Mouse (Mus musculus) intestine, embryonic 14.5 days (tissue): Measurements from ENCODE around the gene Miip. TPM values are rescaled to one million over a fixed set of nuclear protein-coding genes. Genes with fewer than 3 reads are reported as not detected.

Experiments used
- ATAC-seq: fragments of 200-750 bp; cut with Nextera tagmentation; replicated peaks from 2 replicates; pipeline ENCODE4 v1.8.0; 2017; ENCODE audit warnings: low read depth, moderate number of reproducible peaks, moderate TSS enrichment, moderate library complexity; ENCODE audit not compliant: low FRiP score, low TSS enrichment
- DNase-seq: peaks from one replicate; pipeline ENCODE4 v3.0.0-alpha.2; 2018; ENCODE audit warnings: low spot score
- H3K27ac ChIP-seq: fragments of 300-500 bp; sonication (generic); 2 replicates; pipeline ENCODE4 v1.5.1; 2014; ENCODE audit warnings: low read depth, mild to moderate bottlenecking, control low read depth
- H3K27me3 ChIP-seq: fragments of 300-500 bp; sonication (generic); replicated peaks from 2 replicates; pipeline ENCODE4 v1.6.1; 2014; ENCODE audit warnings: low read length, control low read depth; ENCODE audit not compliant: control insufficient read depth, insufficient read depth
- H3K36me3 ChIP-seq: fragments of 300-500 bp; sonication (generic); 2 replicates; pipeline ENCODE4 v1.6.1; 2014; ENCODE audit warnings: low read length, control low read depth; ENCODE audit not compliant: control insufficient read depth, insufficient read depth
- H3K4me1 ChIP-seq: fragments of 300-500 bp; sonication (generic); replicated peaks from 2 replicates; pipeline ENCODE4 v1.6.1; 2014; ENCODE audit warnings: low read length, control low read depth, mixed read lengths; ENCODE audit not compliant: control insufficient read depth, insufficient read depth
- H3K4me2 ChIP-seq: fragments of 300-500 bp; sonication (generic); 2 replicates; pipeline ENCODE4 v1.6.1; 2014; ENCODE audit warnings: low read length
- H3K4me3 ChIP-seq: fragments of 300-500 bp; sonication (generic); 2 replicates; pipeline ENCODE4 v1.5.1; 2014; ENCODE audit warnings: low read depth, low read length, control low read depth, mixed read lengths
- H3K9ac ChIP-seq: fragments of 300-500 bp; sonication (generic); 2 replicates; pipeline ENCODE4 v1.6.1; 2014; ENCODE audit warnings: mild to moderate bottlenecking, low read length
- H3K9me3 ChIP-seq: fragments of 300-500 bp; sonication (generic); 2 replicates; pipeline ENCODE4 v1.6.1; 2016; ENCODE audit warnings: low read length, control low read depth; ENCODE audit not compliant: control insufficient read depth
- WGBS: fragments of 180-500 bp; shearing (Covaris S2); extraction: QIAGEN DNeasy Blood & Tissue Kit; methylation state at CpG from one replicate; pipeline ENCODE4 v1.1.7; 2014; 5-methylcytosine and 5-hydroxymethylcytosine counted together
- polyA plus RNA-seq: library from polyadenylated mRNA; unstranded; fragments of >200 nt; fragmentation: Nextera tagmentation; extraction: Ambion mirVana; gene quantifications from 2 replicates; pipeline ENCODE4 v1.2.1, GENCODE M21; 2014

Gene Miip
- polyA plus RNA-seq, 1 experiment from 2014 or later = 32.1 TPM

GRCm38 (mm10) chr4:147897348-147897747 lies 28.7 kb upstream of the Miip start:
- Histone ChIP-seq H3K27ac (no peak overlapping the region), H3K9ac (no peak overlapping the region), H3K4me3 (no peak overlapping the region), H3K27me3 (no peaks in the 10 kb centered on the region), H3K4me1 (no peaks in the 10 kb centered on the region), H3K36me3 (peaks cover 75% of the 10 kb centered on the region), H3K9me3 (no peaks in the 10 kb centered on the region), H3K4me2 (no peak overlapping the region)
- DNase-seq (no peak), ATAC-seq (no peak)
- WGBS = 86% methylated on average over 3 of the region's 3 CpGs

- H3K4me1 ChIP-seq = no peaks in the 10 kb centered on the region
- H3K27ac ChIP-seq = no peak overlapping the region
- no peak overlapping the region for H3K9ac ChIP-seq
- H3K27me3 ChIP-seq = no peaks in the 10 kb centered on the region
- no peaks in the 10 kb centered on the region for H3K9me3 ChIP-seq
- no peak overlapping the region for H3K4me2 ChIP-seq
- DNase-seq (no peak), ATAC-seq (no peak)
- H3K36me3 ChIP-seq = peaks cover 77% of the 10 kb centered on the region
- no peak overlapping the region for H3K4me3 ChIP-seq
- WGBS = 59% methylated on average over 1 of the region's 1 CpGs
Observed at GRCm38 (mm10) chr4:147896411-147896810, 27.8 kb upstream of the Miip start.

GRCm38 (mm10) chr4:147895815-147896330 lies 27.3 kb upstream of the Miip start:
- Histone ChIP-seq H3K4me2 (no peak overlapping the region), H3K4me3 (no peak overlapping the region), H3K9ac (no peak overlapping the region), H3K27ac (no peak overlapping the region), H3K4me1 (no peaks in the 10 kb centered on the region), H3K36me3 (peaks cover 82% of the 10 kb centered on the region), H3K27me3 (no peaks in the 10 kb centered on the region), H3K9me3 (no peaks in the 10 kb centered on the region)
- ATAC-seq (no peak), DNase-seq (no peak)
- 94% methylated on average over 4 of the region's 4 CpGs for WGBS

GRCm38 (mm10) chr4:147890341-147890740 lies 21.7 kb upstream of the Miip start:
- ATAC-seq (no peak), DNase-seq (no peak)
- Histone ChIP-seq H3K4me3 (no peak overlapping the region), H3K4me1 (no peaks in the 10 kb centered on the region), H3K27me3 (no peaks in the 10 kb centered on the region), H3K4me2 (no peak overlapping the region), H3K36me3 (peaks cover 84% of the 10 kb centered on the region), H3K9ac (no peak overlapping the region), H3K9me3 (no peaks in the 10 kb centered on the region), H3K27ac (no peak overlapping the region)
- WGBS = 80% methylated on average over 6 of the region's 6 CpGs

- ATAC-seq (no peak), DNase-seq (no peak)
- Histone ChIP-seq H3K27ac (no peak overlapping the region), H3K4me1 (no peaks in the 10 kb centered on the region), H3K4me2 (no peak overlapping the region), H3K4me3 (no peak overlapping the region), H3K36me3 (peaks cover 88% of the 10 kb centered on the region), H3K9me3 (no peaks in the 10 kb centered on the region), H3K27me3 (no peaks in the 10 kb centered on the region), H3K9ac (no peak overlapping the region)
- 93% methylated on average over 4 of the region's 4 CpGs for WGBS
Observed at GRCm38 (mm10) chr4:147888237-147888636, 19.6 kb upstream of the Miip start.

- no peak overlapping the region for H3K27ac ChIP-seq
- ATAC-seq = no peak
Observed at GRCm38 (mm10) chr4:147887277-147887676, 18.7 kb upstream of the Miip start.

GRCm38 (mm10) chr4:147886158-147886557 lies 17.5 kb upstream of the Miip start:
- no peaks in the 10 kb centered on the region for H3K4me1 ChIP-seq
- no peak overlapping the region for H3K9ac ChIP-seq
- no peak overlapping the region for H3K27ac ChIP-seq
- no peak for DNase-seq
- peaks cover 93% of the 10 kb centered on the region for H3K36me3 ChIP-seq
- 95% methylated on average over 12 of the region's 12 CpGs for WGBS
- no peak overlapping the region for H3K4me3 ChIP-seq
- H3K9me3 ChIP-seq = no peaks in the 10 kb centered on the region
- no peak for ATAC-seq
- H3K4me2 ChIP-seq = no peak overlapping the region
- no peaks in the 10 kb centered on the region for H3K27me3 ChIP-seq

More at GRCm38 (mm10) chr4:147887277-147887676, 18.7 kb upstream of the Miip start:
- Histone ChIP-seq H3K4me2 (no peak overlapping the region), H3K27me3 (no peaks in the 10 kb centered on the region), H3K4me1 (no peaks in the 10 kb centered on the region), H3K36me3 (peaks cover 91% of the 10 kb centered on the region), H3K4me3 (no peak overlapping the region), H3K9ac (no peak overlapping the region), H3K9me3 (no peaks in the 10 kb centered on the region)
- WGBS = 88% methylated on average over 7 of the region's 7 CpGs
- DNase-seq = no peak

- Histone ChIP-seq H3K27me3 (no peaks in the 10 kb centered on the region), H3K4me2 (no peak overlapping the region), H3K4me1 (no peaks in the 10 kb centered on the region), H3K36me3 (peaks cover 93% of the 10 kb centered on the region), H3K9ac (no peak overlapping the region), H3K9me3 (no peaks in the 10 kb centered on the region), H3K4me3 (no peak overlapping the region), H3K27ac (no peak overlapping the region)
- DNase-seq = no peak
- no peak for ATAC-seq
- 95% methylated on average over 3 of the region's 3 CpGs for WGBS
Observed at GRCm38 (mm10) chr4:147884138-147884537, 15.5 kb upstream of the Miip start.

- H3K4me1 ChIP-seq = no peaks in the 10 kb centered on the region
- H3K9me3 ChIP-seq = no peaks in the 10 kb centered on the region
- no peak overlapping the region for H3K9ac ChIP-seq
- peaks cover 93% of the 10 kb centered on the region for H3K36me3 ChIP-seq
- H3K27ac ChIP-seq = no peak overlapping the region
- no peak overlapping the region for H3K4me3 ChIP-seq
- H3K4me2 ChIP-seq = no peak overlapping the region
- no peak for DNase-seq
- ATAC-seq = no peak
- no peaks in the 10 kb centered on the region for H3K27me3 ChIP-seq
- 78% methylated on average over 6 of the region's 6 CpGs for WGBS
Observed at GRCm38 (mm10) chr4:147883041-147883440, 14.4 kb upstream of the Miip start.
